Mouse (Mus musculus) kidney, postnatal 4 days (tissue): ENCODE measurements at regions not wholly inside any gene's neighbourhood (a gene's known extent, or its start where the extent isn't known, plus 50 kb on each side); places are given as distances from the start of the nearest gene placed in this dataset.
A peak's percentile ranks its signal among the peaks of the same experiment; 100 is the strongest.
"Not testable (repeated sequence)": the region's sequence is repeated elsewhere in the genome, so short reads cannot be mapped to it uniquely, and the experiment has no call there.

Experiments
- DNase-seq, 2 experiments: peaks; one replicate each; pipeline ENCODE4 v3.0.0; 2021; ENCODE audit warnings: mixed read lengths in 2 of 2

GRCm38 (mm10) chr16:30193294-30194261 is 73.7 kb downstream of the Cpn2 start:
- DNase-seq = peak; percentile 67 to 73

- DNase-seq = no peak
Measured at GRCm38 (mm10) chr16:30194836-30195235, 72.5 kb downstream of the Cpn2 start.

GRCm38 (mm10) chr16:30195859-30196258 is 71.4 kb downstream of the Cpn2 start:
- not testable (repeated sequence) for DNase-seq

GRCm38 (mm10) chr16:30197351-30197750 is 69.9 kb downstream of the Cpn2 start:
- DNase-seq = no peak

GRCm38 (mm10) chr16:30199836-30200235 is 67.5 kb downstream of the Cpn2 start:
- peak; percentile 63 to 69 for DNase-seq

- no peak for DNase-seq
Measured at GRCm38 (mm10) chr16:30204144-30204543, 63.2 kb downstream of the Cpn2 start.

- DNase-seq = no peak
Measured at GRCm38 (mm10) chr16:30205314-30205815, 61.9 kb downstream of the Cpn2 start.

- DNase-seq = no peak
Measured at GRCm38 (mm10) chr16:30205816-30206356, 61.4 kb downstream of the Cpn2 start.
